18 mouse cellular contexts compared by ENCODE assay signal in genomic region chr10:111024746-111025145, GRCm38 (mm10).
"Had no signal": no experiment of that assay in that cellular context is flagged by ENCODE, and none has a peak within 500 bp of the region (broad histone marks: within the 10 kb centered on the region; RNA-seq: fewer than 3 reads in every experiment).

No protein-coding gene starts in this region.

- H3K36me3 ChIP-seq: midbrain, embryonic 10.5 days; midbrain, embryonic 12.5 days; stomach, embryonic 15.5 days had no signal

- DNase-seq: lung, adult 18-20 months; lung, embryonic 14.5 days; lung, postnatal 10 days; lung, postnatal 4 days; midbrain, embryonic 14.5 days; retina, postnatal 1 day; right cerebral cortex, adult 18-20 months; right cerebral cortex, postnatal 25 days; right cerebral cortex, postnatal 4 days; thymus, adult 2 months; thymus, postnatal 25 days; thymus, postnatal 4 days had no signal

- H3K9ac ChIP-seq: lung, embryonic 14.5 days; midbrain, embryonic 12.5 days; stomach, embryonic 15.5 days had no signal

- H3K27ac ChIP-seq: midbrain, embryonic 10.5 days; midbrain, embryonic 12.5 days; stomach, embryonic 15.5 days; stomach, postnatal 0 days had no signal

- H3K4me2 ChIP-seq: lung, embryonic 14.5 days; midbrain, embryonic 12.5 days; stomach, embryonic 15.5 days had no signal

- ATAC-seq: midbrain, embryonic 16.5 days had no signal

- H3K4me1 ChIP-seq: midbrain, embryonic 10.5 days; midbrain, embryonic 12.5 days; stomach, embryonic 15.5 days had no signal

- H3K27me3 ChIP-seq: midbrain, embryonic 12.5 days; stomach, embryonic 15.5 days had no signal

- H3K9me3 ChIP-seq: midbrain, embryonic 10.5 days; stomach, embryonic 15.5 days had no signal

- H3K4me3 ChIP-seq: midbrain, embryonic 10.5 days; midbrain, embryonic 12.5 days; myocyte; stomach, embryonic 15.5 days had no signal
